In genomic region chr5:30094399-30094798, GRCm38 (mm10) we compare ENCODE assay signal across 16 mouse cellular contexts. TPM values are rescaled to one million over a fixed set of nuclear protein-coding genes. Genes with fewer than 3 reads are reported as not detected.
"Had no signal": no experiment of that assay in that cellular context is flagged by ENCODE, and none has a peak within 500 bp of the region (broad histone marks: within the 10 kb centered on the region; RNA-seq: fewer than 3 reads in every experiment).

No protein-coding gene starts in this region.

- H3K4me3 ChIP-seq: kidney, embryonic 15.5 days; limb, embryonic 15.5 days; liver, embryonic 12.5 days; midbrain, embryonic 13.5 days; neural tube, embryonic 12.5 days had no signal

- H3K36me3 ChIP-seq: kidney, embryonic 15.5 days; limb, embryonic 15.5 days; liver, embryonic 12.5 days; midbrain, embryonic 13.5 days; neural tube, embryonic 12.5 days had no signal

- H3K4me1 ChIP-seq: kidney, embryonic 15.5 days; limb, embryonic 15.5 days; liver, embryonic 12.5 days; midbrain, embryonic 13.5 days; neural tube, embryonic 12.5 days had no signal

- DNase-seq: kidney, adult 2 months; kidney, postnatal 25 days; lung, embryonic 14.5 days; lung, postnatal 14 days; thymus, postnatal 36 days had no signal

- H3K27ac ChIP-seq: kidney, embryonic 15.5 days; limb, embryonic 15.5 days; liver, embryonic 12.5 days; midbrain, embryonic 13.5 days; neural tube, embryonic 12.5 days had no signal

- H3K9ac ChIP-seq: kidney, embryonic 15.5 days; limb, embryonic 15.5 days; liver, embryonic 12.5 days; lung, embryonic 14.5 days; midbrain, embryonic 13.5 days; neural tube, embryonic 12.5 days had no signal

- H3K27me3 ChIP-seq: kidney, embryonic 15.5 days; limb, embryonic 15.5 days; liver, embryonic 12.5 days; midbrain, embryonic 13.5 days had no signal

RNA-seq across cellular contexts. Expression of gene Garem2, which starts 10.6 kb away (rescaled TPM):
- total RNA-seq: monocyte, adult 5-6 weeks; neutrophil, adult 5-6 weeks had no signal

RNA-seq across cellular contexts. Expression of gene 3110082J24Rik, which starts 11.5 kb away (rescaled TPM):
- total RNA-seq: monocyte, adult 5-6 weeks; neutrophil, adult 5-6 weeks had no signal
- polyA plus RNA-seq: intestine, embryonic 14.5 days; kidney, adult 2 months; kidney, embryonic 15.5 days; limb, embryonic 11.5 days; limb, embryonic 15.5 days; liver, embryonic 12.5 days; liver, embryonic 16.5 days; lung, embryonic 14.5 days; thymus, postnatal 0 days had no signal
